Mouse (Mus musculus): ENCODE results near the gene March10. TPM values are rescaled to one million over a fixed set of nuclear protein-coding genes. Genes with fewer than 3 reads are reported as not detected.

Gene March10
- polyA plus RNA-seq, 2 experiments: 0.18 TPM; not detected in 1

GRCm38 (mm10) chr11:105445741-105446140 is 10.8 kb downstream of the March10 start:
- Histone ChIP-seq H3K9ac (ENCODE audit: low read depth, low read length, severe bottlenecking) (no peak overlapping the region), H3K4me1 (ENCODE audit: control insufficient read depth, insufficient read depth, low read length) (no peaks in the 10 kb centered on the region), H3K4me2 (replicated peaks; ENCODE audit: low read depth, low read length, severe bottlenecking) (no peak overlapping the region), H3K4me3 (replicated peaks; ENCODE audit: low read length) (no peak overlapping the region), H3K27me3 (ENCODE audit: control insufficient read depth, insufficient read depth, low read length) (no peaks in the 10 kb centered on the region), H3K36me3 (ENCODE audit: control insufficient read depth, insufficient read depth, low read length) (no peaks in the 10 kb centered on the region), H3K9me3 (ENCODE audit: control insufficient read depth, low read length) (no peaks in the 10 kb centered on the region), H3K27ac (replicated peaks; ENCODE audit: low read depth, low read length) (no peak overlapping the region)
- 55% methylated on average over 5 of the region's 5 CpGs for WGBS
- DNase-seq (ENCODE audit: low spot score) (no peak), ATAC-seq (ENCODE audit: low FRiP score, low read depth) (no peak)
- no peak for TF ChIP-seq POLR2A (IDR thresholded peaks at IDR 0.05; ENCODE audit: borderline replicate concordance, extremely low read depth, insufficient read depth, insufficient read length)

GRCm38 (mm10) chr11:105444929-105445328 is 11.6 kb downstream of the March10 start:
- 76% methylated on average over 6 of the region's 6 CpGs for WGBS
- Histone ChIP-seq H3K4me3 (replicated peaks; ENCODE audit: low read length) (no peak overlapping the region), H3K36me3 (ENCODE audit: control insufficient read depth, insufficient read depth, low read length) (no peaks in the 10 kb centered on the region), H3K27me3 (ENCODE audit: control insufficient read depth, insufficient read depth, low read length) (no peaks in the 10 kb centered on the region), H3K9me3 (ENCODE audit: control insufficient read depth, low read length) (no peaks in the 10 kb centered on the region), H3K9ac (ENCODE audit: low read depth, low read length, severe bottlenecking) (no peak overlapping the region), H3K4me1 (ENCODE audit: control insufficient read depth, insufficient read depth, low read length) (no peaks in the 10 kb centered on the region), H3K27ac (replicated peaks; ENCODE audit: low read depth, low read length) (no peak overlapping the region), H3K4me2 (replicated peaks; ENCODE audit: low read depth, low read length, severe bottlenecking) (no peak overlapping the region)
- no peak for TF ChIP-seq POLR2A (IDR thresholded peaks at IDR 0.05; ENCODE audit: borderline replicate concordance, extremely low read depth, insufficient read depth, insufficient read length)
- ATAC-seq (ENCODE audit: low FRiP score, low read depth) (no peak), DNase-seq (ENCODE audit: low spot score) (no peak)

- no peak for DNase-seq (ENCODE audit: low spot score)
- Histone ChIP-seq H3K9me3 (ENCODE audit: control insufficient read depth, low read length) (no peaks in the 10 kb centered on the region), H3K9ac (ENCODE audit: low read depth, low read length, severe bottlenecking) (no peak overlapping the region), H3K4me2 (replicated peaks; ENCODE audit: low read depth, low read length, severe bottlenecking) (no peak overlapping the region), H3K4me1 (ENCODE audit: control insufficient read depth, insufficient read depth, low read length) (no peaks in the 10 kb centered on the region), H3K36me3 (ENCODE audit: control insufficient read depth, insufficient read depth, low read length) (no peaks in the 10 kb centered on the region), H3K4me3 (replicated peaks; ENCODE audit: low read length) (no peak overlapping the region), H3K27me3 (ENCODE audit: control insufficient read depth, insufficient read depth, low read length) (no peaks in the 10 kb centered on the region), H3K27ac (replicated peaks; ENCODE audit: low read depth, low read length) (no peak overlapping the region)
- 45% methylated on average over 5 of the region's 5 CpGs for WGBS
- no peak for TF ChIP-seq POLR2A (IDR thresholded peaks at IDR 0.05; ENCODE audit: borderline replicate concordance, extremely low read depth, insufficient read depth, insufficient read length)
- ATAC-seq (ENCODE audit: low FRiP score, low read depth): no peak
These were observed 13.0 kb downstream of the March10 start for GRCm38 (mm10) chr11:105443505-105443904.

GRCm38 (mm10) chr11:105439796-105440195 is 16.7 kb downstream of the March10 start:
- ATAC-seq (ENCODE audit: low FRiP score, low read depth): no peak

GRCm38 (mm10) chr11:105438907-105439306 is 17.6 kb downstream of the March10 start:
- Histone ChIP-seq H3K4me2 (replicated peaks; ENCODE audit: low read depth, low read length, severe bottlenecking) (no peak overlapping the region), H3K27me3 (ENCODE audit: control insufficient read depth, insufficient read depth, low read length) (no peaks in the 10 kb centered on the region), H3K9me3 (ENCODE audit: control insufficient read depth, low read length) (no peaks in the 10 kb centered on the region), H3K4me3 (replicated peaks; ENCODE audit: low read length) (no peak overlapping the region), H3K36me3 (ENCODE audit: control insufficient read depth, insufficient read depth, low read length) (no peaks in the 10 kb centered on the region), H3K4me1 (ENCODE audit: control insufficient read depth, insufficient read depth, low read length) (no peaks in the 10 kb centered on the region), H3K9ac (ENCODE audit: low read depth, low read length, severe bottlenecking) (no peak overlapping the region), H3K27ac (replicated peaks; ENCODE audit: low read depth, low read length) (no peak overlapping the region)
- ATAC-seq (ENCODE audit: low FRiP score, low read depth): no peak
- WGBS: 48% methylated on average over 7 of the region's 7 CpGs
- no peak for DNase-seq (ENCODE audit: low spot score)
- TF ChIP-seq POLR2A (IDR thresholded peaks at IDR 0.05; ENCODE audit: borderline replicate concordance, extremely low read depth, insufficient read depth, insufficient read length): no peak

More at GRCm38 (mm10) chr11:105439796-105440195, 16.7 kb downstream of the March10 start:
- Histone ChIP-seq H3K9ac (ENCODE audit: low read depth, low read length, severe bottlenecking) (no peak overlapping the region), H3K4me3 (replicated peaks; ENCODE audit: low read length) (no peak overlapping the region), H3K4me1 (ENCODE audit: control insufficient read depth, insufficient read depth, low read length) (no peaks in the 10 kb centered on the region), H3K9me3 (ENCODE audit: control insufficient read depth, low read length) (no peaks in the 10 kb centered on the region), H3K27me3 (ENCODE audit: control insufficient read depth, insufficient read depth, low read length) (no peaks in the 10 kb centered on the region), H3K36me3 (ENCODE audit: control insufficient read depth, insufficient read depth, low read length) (no peaks in the 10 kb centered on the region), H3K4me2 (replicated peaks; ENCODE audit: low read depth, low read length, severe bottlenecking) (no peak overlapping the region), H3K27ac (replicated peaks; ENCODE audit: low read depth, low read length) (no peak overlapping the region)
- WGBS: 87% methylated on average over 7 of the region's 7 CpGs
- no peak for TF ChIP-seq POLR2A (IDR thresholded peaks at IDR 0.05; ENCODE audit: borderline replicate concordance, extremely low read depth, insufficient read depth, insufficient read length)
- no peak for DNase-seq (ENCODE audit: low spot score)

- H3K27me3 ChIP-seq (ENCODE audit: control insufficient read depth, insufficient read depth, low read length): no peaks in the 10 kb centered on the region
- no peak overlapping the region for H3K4me2 ChIP-seq (replicated peaks; ENCODE audit: low read depth, low read length, severe bottlenecking)
- WGBS: 85% methylated on average over 5 of the region's 5 CpGs
- ATAC-seq (ENCODE audit: low FRiP score, low read depth) (no peak), DNase-seq (ENCODE audit: low spot score) (no peak)
- H3K9ac ChIP-seq (ENCODE audit: low read depth, low read length, severe bottlenecking): no peak overlapping the region
- no peak overlapping the region for H3K27ac ChIP-seq (replicated peaks; ENCODE audit: low read depth, low read length)
- H3K36me3 ChIP-seq (ENCODE audit: control insufficient read depth, insufficient read depth, low read length): no peaks in the 10 kb centered on the region
- TF ChIP-seq POLR2A (IDR thresholded peaks at IDR 0.05; ENCODE audit: borderline replicate concordance, extremely low read depth, insufficient read depth, insufficient read length): no peak
- H3K9me3 ChIP-seq (ENCODE audit: control insufficient read depth, low read length): no peaks in the 10 kb centered on the region
- no peak overlapping the region for H3K4me3 ChIP-seq (replicated peaks; ENCODE audit: low read length)
- no peaks in the 10 kb centered on the region for H3K4me1 ChIP-seq (ENCODE audit: control insufficient read depth, insufficient read depth, low read length)
These were observed 30.1 kb downstream of the March10 start for GRCm38 (mm10) chr11:105426441-105426840.
